Mouse (Mus musculus): ENCODE results near the gene Aifm3. TPM values are rescaled to one million over a fixed set of nuclear protein-coding genes. Genes with fewer than 3 reads are reported as not detected.

Aifm3 gene
- 1.1 and 2.0 TPM in 2 replicates for polyA plus RNA-seq (2015; fragmentation: Nextera tagmentation; extraction: Ambion mirVana)

DNA sequence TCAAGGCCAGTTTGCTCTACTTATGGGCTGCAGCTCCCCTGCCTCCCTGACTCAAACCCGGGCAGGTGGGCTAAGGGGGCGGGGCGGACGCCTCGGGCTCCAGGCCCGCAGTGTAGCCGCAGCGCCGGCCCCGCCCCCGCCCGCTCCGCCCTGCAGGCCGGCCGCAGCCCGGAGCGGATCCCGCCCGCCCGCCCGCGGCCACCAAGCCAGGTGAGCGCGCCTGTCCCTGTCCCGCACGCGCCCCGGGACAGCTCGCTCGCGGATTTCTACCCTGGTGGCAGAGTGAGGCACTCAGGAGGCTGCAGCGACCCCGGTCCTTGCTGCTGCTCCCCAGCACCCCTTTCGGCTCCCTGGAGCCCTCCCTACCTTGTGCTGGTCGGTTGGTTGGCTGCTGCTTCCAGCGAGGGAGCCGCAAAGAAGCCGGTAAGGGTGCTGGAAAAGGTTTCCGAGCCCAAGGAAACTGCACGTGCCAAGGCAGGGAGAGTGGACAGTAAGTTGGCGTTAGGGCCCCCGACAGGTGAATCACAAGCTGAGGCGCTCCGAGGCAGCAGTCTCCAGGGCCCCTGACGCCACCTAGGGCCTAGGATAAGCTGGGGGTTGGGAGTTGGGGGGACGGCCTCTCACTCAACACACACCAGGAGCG is at the start of gene Aifm3:
Gene Aifm3 (plus strand): TSS at position 143 of the 643 bp plus-strand sequence.
- H3K4me3 ChIP-seq: peak within 1 kb of the TSS; percentile 48
- peak within 1 kb of the TSS; percentile 66 for H3K9ac ChIP-seq
- peaks cover 16% of the 10 kb centered on the region for H3K4me1 ChIP-seq
- peak within 1 kb of the TSS; percentile 85 for H3K4me2 ChIP-seq
- WGBS: 1% methylated on average over 47 of the region's 47 CpGs
- H3K36me3 ChIP-seq: peaks cover 30% of the 10 kb centered on the region
- peaks cover 42% of the 10 kb centered on the region for H3K27me3 ChIP-seq
- no peak for ATAC-seq (ENCODE audit: insufficient number of reproducible peaks, insufficient read depth, low FRiP score, low TSS enrichment, low read depth)
- H3K9me3 ChIP-seq: no peaks in the 10 kb centered on the region
- no peak within 1 kb of the TSS for H3K27ac ChIP-seq

DNA sequence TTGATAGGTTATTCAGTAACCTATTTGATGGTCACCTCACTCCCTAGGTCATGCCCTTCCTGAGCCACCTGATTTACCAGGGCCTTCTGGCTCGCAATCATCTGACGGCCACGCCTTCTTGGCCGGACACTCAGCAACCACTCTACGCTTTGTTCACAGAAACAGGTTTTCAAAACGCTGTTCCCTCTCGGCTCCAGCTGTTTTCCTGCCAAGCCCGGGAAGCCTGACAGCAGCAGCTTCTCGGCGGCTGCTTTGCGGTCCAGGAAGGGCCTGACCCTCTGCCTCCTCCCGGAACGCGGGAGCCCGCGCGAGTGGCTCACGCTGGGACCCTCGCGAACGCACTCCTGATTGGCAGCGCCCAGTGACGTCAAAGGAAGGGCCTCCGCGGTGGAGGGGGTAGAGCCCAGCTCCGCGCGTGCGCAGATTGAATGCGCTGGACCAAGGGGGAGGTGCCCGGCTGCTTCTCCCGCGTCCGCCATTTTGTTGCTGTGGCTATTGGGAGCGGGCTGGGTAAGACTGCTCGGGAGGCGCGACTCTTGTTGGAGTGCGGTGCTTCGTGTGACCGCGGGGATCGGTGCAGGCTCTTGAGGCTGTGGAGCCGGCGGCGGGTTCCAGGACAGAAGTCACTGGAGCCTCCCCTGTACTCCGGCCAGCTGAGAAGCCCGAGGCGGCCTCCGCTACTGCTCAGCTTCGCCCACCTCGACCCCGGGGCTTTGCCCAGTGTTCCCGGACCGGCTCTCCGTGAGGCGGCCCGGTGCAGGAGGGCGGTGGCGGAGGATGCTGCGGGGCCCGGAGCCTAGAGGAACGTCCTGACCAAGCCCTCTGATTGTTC is 37.7 kb upstream of the Aifm3 start, which contains the start of gene Crkl:
Gene Crkl (plus strand): TSS at position 447 of the 832 bp plus-strand sequence.
- Histone ChIP-seq H3K27me3 (no peaks in the 10 kb centered on the region), H3K9me3 (no peaks in the 10 kb centered on the region), H3K36me3 (peaks cover 17% of the 10 kb centered on the region), H3K27ac (peak within 1 kb of the TSS; percentile 97), H3K4me1 (peaks cover 24% of the 10 kb centered on the region), H3K4me3 (peak within 1 kb of the TSS; percentile 97), H3K9ac (peak within 1 kb of the TSS; percentile 99), H3K4me2 (peak within 1 kb of the TSS; percentile 91)
- WGBS: under 1% methylated on average over 63 of the region's 63 CpGs
- peak; percentile 96 for ATAC-seq (ENCODE audit: insufficient number of reproducible peaks, insufficient read depth, low FRiP score, low TSS enrichment, low read depth)

DNA sequence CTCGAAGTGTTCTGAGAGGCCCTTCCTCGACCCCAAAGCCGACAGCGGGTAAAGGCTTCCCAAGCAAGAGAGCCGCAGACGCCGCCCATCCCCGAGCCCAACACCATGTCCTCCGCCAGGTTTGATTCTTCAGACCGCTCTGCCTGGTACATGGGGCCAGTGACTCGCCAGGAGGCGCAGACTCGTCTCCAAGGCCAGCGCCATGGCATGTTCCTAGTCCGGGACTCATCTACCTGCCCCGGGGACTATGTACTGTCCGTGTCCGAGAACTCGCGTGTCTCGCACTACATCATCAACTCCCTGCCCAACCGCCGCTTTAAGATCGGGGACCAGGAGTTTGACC is 37.1 kb upstream of the Aifm3 start:
- H3K9me3 ChIP-seq: no peaks in the 10 kb centered on the region
- peaks cover 23% of the 10 kb centered on the region for H3K36me3 ChIP-seq
- WGBS: under 1% methylated on average over 24 of the region's 24 CpGs
- ATAC-seq (ENCODE audit: insufficient number of reproducible peaks, insufficient read depth, low FRiP score, low TSS enrichment, low read depth): no peak; the same call in 1 of the 2 replicates
- H3K9ac ChIP-seq: peak overlapping the region; percentile 99
- peak overlapping the region; percentile 91 for H3K4me2 ChIP-seq
- H3K27me3 ChIP-seq: no peaks in the 10 kb centered on the region
- peaks cover 30% of the 10 kb centered on the region for H3K4me1 ChIP-seq
- H3K27ac ChIP-seq: peak overlapping the region; percentile 97
- H3K4me3 ChIP-seq: peak overlapping the region; percentile 97

DNA sequence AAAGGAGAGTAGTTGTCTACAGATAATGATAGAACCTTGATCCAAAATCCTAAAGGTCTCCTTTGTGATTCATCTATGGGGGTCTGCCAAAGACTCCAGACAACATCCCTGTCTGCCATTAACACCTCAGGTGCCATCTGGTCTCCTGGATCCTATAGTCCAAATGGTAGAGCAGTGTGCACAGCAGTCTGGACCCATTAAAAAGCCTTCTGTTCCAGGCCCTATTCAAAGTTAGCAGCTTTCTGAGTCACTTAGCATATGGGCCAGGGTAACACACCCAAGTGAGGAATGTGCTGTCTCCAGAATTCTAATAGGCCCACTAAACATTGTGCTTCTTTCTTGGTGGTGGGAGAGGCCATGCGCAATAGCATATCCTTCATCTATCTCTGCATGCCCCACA is 32.5 kb upstream of the Aifm3 start:
- no peak overlapping the region for H3K4me3 ChIP-seq
- no peak overlapping the region for H3K27ac ChIP-seq
- ATAC-seq (ENCODE audit: insufficient number of reproducible peaks, insufficient read depth, low FRiP score, low TSS enrichment, low read depth): no peak
- 88% methylated on average over 1 of the region's 1 CpGs for WGBS
- peaks cover 50% of the 10 kb centered on the region for H3K36me3 ChIP-seq
- no peaks in the 10 kb centered on the region for H3K27me3 ChIP-seq
- no peak overlapping the region for H3K9ac ChIP-seq
- H3K4me1 ChIP-seq: peaks cover 26% of the 10 kb centered on the region
- no peak overlapping the region for H3K4me2 ChIP-seq
- no peaks in the 10 kb centered on the region for H3K9me3 ChIP-seq

DNA sequence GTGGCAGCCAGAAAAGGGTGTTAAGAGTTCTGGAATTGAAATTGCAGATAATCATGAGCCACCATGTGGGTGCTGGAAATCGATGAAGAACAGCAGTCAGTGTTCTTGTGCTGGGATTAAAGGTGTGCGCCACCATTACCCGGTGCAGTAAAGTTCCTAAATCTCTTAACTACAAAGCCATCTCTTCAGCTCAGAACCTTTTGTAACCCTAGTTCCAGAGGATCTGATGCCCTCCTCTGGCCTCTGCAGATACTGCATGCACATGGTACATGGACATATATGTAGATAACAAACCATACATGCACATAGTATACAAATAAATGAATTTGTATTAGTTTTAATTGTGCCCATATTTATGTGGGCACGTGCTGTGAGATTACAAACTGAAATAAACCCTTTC is 29.2 kb upstream of the Aifm3 start:
- Histone ChIP-seq H3K4me3 (no peak overlapping the region), H3K4me1 (peaks cover 15% of the 10 kb centered on the region), H3K36me3 (peaks cover 49% of the 10 kb centered on the region), H3K27ac (no peak overlapping the region), H3K9me3 (no peaks in the 10 kb centered on the region), H3K27me3 (no peaks in the 10 kb centered on the region), H3K4me2 (no peak overlapping the region), H3K9ac (no peak overlapping the region)
- no peak for ATAC-seq (ENCODE audit: insufficient number of reproducible peaks, insufficient read depth, low FRiP score, low TSS enrichment, low read depth)
- WGBS: 90% methylated on average over 4 of the region's 4 CpGs

DNA sequence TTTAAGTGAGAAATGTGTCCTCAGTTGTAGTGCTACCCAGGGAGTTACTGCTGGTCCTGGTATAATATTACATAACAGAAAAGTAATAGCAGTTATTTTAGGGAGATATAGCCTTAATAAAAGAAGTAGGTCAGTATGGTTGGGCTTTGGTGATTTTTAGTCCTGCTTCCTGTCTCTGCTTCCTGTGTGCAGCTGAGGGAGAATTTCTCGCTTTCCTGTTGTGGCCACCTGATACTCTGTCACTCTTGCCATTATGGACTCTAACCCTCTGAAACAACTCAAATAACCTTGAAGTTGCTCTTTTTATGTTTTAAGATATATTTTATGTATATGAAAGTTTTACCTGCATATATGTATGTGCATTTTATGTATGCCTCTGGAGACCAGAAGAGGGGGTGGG is 27.8 kb upstream of the Aifm3 start:
- Histone ChIP-seq H3K9ac (no peak overlapping the region), H3K27ac (no peak overlapping the region), H3K36me3 (peaks cover 39% of the 10 kb centered on the region), H3K27me3 (no peaks in the 10 kb centered on the region), H3K4me2 (no peak overlapping the region), H3K9me3 (no peaks in the 10 kb centered on the region), H3K4me3 (no peak overlapping the region), H3K4me1 (peaks cover 7% of the 10 kb centered on the region; the same call in 1 of the 2 replicates)
- WGBS: 89% methylated on average over 1 of the region's 1 CpGs
- no peak for ATAC-seq (ENCODE audit: insufficient number of reproducible peaks, insufficient read depth, low FRiP score, low TSS enrichment, low read depth)

DNA sequence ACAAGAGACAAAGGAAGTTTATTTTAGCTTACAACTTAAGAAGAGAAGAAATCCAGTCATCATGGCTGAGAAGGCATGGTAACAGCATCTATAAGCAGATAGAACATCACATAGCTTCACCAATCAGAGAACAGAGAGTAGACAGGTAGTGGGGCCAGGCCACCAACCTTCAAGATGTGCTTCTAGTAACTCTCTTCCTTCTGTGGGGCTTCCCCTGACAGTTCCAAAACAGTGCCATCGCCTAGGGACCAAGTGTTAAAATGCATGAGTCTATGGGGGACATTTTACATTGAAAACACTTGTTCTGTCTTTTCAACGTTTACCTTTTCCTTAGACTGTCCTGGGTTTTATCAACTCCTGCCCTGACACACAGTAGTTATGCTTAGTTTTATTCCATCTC is 26.2 kb upstream of the Aifm3 start:
- ATAC-seq (ENCODE audit: insufficient number of reproducible peaks, insufficient read depth, low FRiP score, low TSS enrichment, low read depth): no peak
- Histone ChIP-seq H3K9me3 (no peaks in the 10 kb centered on the region), H3K4me3 (no peak overlapping the region), H3K4me2 (no peak overlapping the region), H3K27me3 (no peaks in the 10 kb centered on the region), H3K27ac (no peak overlapping the region), H3K4me1 (no peaks in the 10 kb centered on the region), H3K36me3 (peaks cover 26% of the 10 kb centered on the region), H3K9ac (no peak overlapping the region)
- 92% methylated on average over 2 of the region's 2 CpGs for WGBS

DNA sequence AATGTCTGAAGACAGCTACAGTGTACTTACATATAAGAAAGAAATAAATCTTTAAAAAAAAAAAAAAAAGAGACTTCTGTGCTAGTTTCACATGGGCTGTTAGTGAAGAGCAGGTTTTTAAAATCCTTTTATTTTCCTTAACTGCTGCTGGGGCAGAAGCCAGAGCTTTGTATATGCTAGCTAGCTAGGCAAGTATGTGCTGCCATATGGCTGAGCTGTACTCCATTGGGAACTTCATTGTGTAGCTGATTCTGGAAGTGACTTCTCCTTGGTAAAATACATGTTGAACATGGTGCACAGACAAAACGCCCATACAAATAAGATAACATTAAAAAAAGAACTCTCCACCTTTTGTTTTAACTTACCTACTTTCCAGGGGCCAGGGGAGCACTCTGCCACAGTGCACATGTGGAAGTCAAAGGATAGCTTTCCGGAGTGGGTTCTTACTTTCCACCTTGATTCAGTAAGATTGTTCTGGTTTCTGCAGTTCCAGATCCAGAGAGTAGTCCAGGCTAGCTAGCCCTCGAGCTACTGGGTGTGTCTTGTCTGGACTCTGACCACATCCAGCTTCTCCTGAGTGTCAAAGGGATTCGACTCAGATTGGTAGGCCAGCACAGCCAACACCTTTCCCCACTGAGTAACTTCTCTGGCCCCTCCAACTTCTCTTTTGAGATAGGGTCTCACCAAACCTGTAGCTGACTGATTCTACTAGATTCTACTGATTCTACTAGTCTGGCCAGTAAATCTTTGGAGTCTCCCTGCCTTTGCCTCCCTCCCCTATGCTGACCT is 22.3 kb upstream of the Aifm3 start:
- H3K27ac ChIP-seq: no peak overlapping the region
- no peaks in the 10 kb centered on the region for H3K4me1 ChIP-seq
- no peak overlapping the region for H3K9ac ChIP-seq
- no peaks in the 10 kb centered on the region for H3K27me3 ChIP-seq
- no peaks in the 10 kb centered on the region for H3K9me3 ChIP-seq
- H3K36me3 ChIP-seq: peaks cover 33% of the 10 kb centered on the region
- WGBS: 84% methylated on average over 4 of the region's 4 CpGs
- no peak overlapping the region for H3K4me2 ChIP-seq
- ATAC-seq (ENCODE audit: insufficient number of reproducible peaks, insufficient read depth, low FRiP score, low TSS enrichment, low read depth): no peak
- no peak overlapping the region for H3K4me3 ChIP-seq

DNA sequence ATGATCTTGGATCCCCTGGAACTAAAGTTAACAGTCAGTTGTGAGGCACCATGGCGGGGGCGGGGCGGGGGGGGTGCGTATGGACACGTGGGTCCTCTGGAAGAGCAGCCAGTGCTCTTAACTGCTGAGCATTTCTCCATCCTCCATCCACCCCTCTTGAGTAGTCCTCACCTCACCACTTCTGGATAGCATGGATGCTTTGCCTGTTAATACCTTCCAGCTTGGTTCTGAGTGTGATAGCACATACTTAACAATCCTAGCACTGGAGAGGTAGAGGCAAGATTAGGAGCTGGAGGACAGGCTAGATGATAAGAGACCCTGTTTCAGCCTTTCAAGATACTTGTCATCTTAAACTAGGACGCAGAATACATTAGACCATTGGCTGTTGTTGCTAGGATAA is 16.9 kb upstream of the Aifm3 start:
- 87% methylated on average over 6 of the region's 6 CpGs for WGBS
- H3K27me3 ChIP-seq: no peaks in the 10 kb centered on the region
- H3K4me3 ChIP-seq: no peak overlapping the region
- no peaks in the 10 kb centered on the region for H3K9me3 ChIP-seq
- no peak overlapping the region for H3K27ac ChIP-seq
- H3K36me3 ChIP-seq: peaks cover 53% of the 10 kb centered on the region
- no peak for ATAC-seq (ENCODE audit: insufficient number of reproducible peaks, insufficient read depth, low FRiP score, low TSS enrichment, low read depth)
- H3K9ac ChIP-seq: no peak overlapping the region
- peaks cover 4% of the 10 kb centered on the region; the same call in 1 of the 2 replicates for H3K4me1 ChIP-seq
- no peak overlapping the region for H3K4me2 ChIP-seq

DNA sequence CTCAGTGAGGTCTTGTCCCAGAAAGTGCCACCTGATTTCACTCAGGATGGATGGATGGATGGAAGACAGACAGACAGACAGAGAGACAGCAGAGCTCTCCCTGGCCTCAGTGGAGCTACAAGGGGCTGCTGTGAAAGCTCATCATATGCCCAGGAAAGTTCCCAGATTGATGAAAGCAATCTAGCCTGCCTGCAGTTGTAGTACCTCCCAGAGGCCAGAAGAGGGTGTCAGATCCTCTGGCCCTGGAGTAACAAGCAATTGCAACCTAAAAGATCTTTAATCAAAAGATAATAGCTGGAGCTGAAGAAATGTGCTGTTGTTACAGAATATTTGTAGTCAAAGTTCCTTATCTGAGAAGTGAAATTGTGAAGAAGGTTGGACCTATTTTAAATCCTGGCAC is 15.3 kb upstream of the Aifm3 start:
- Histone ChIP-seq H3K27ac (no peak overlapping the region), H3K36me3 (peaks cover 55% of the 10 kb centered on the region), H3K9ac (no peak overlapping the region)

DNA sequence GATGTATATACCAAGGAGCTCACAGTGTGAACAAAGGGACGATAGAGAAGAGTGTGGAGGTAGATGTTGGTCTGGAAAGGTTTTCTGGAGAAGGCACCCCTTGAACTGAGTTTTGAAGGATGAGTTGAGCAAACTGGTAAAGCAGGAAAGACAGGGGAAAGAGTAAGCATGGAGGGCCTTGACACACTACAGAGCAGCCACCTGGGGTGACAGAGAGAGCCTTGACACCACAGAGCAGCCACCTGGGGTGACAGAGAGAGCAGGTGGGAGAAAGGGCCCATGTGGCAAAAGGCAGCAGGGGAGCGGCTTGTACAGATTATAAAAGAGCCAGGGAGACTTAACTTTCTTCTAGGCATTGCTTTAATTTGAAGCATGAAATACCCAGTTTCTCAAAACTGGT is 14.7 kb upstream of the Aifm3 start:
- Histone ChIP-seq H3K9me3 (no peaks in the 10 kb centered on the region), H3K36me3 (peaks cover 54% of the 10 kb centered on the region), H3K9ac (no peak overlapping the region), H3K27ac (no peak overlapping the region), H3K4me3 (no peak overlapping the region), H3K4me1 (peaks cover 4% of the 10 kb centered on the region; the same call in 1 of the 2 replicates), H3K4me2 (no peak overlapping the region), H3K27me3 (no peaks in the 10 kb centered on the region)
- ATAC-seq (ENCODE audit: insufficient number of reproducible peaks, insufficient read depth, low FRiP score, low TSS enrichment, low read depth): no peak
- 82% methylated on average over 2 of the region's 2 CpGs for WGBS

More for the DNA sequence above, 15.3 kb upstream of the Aifm3 start:
- Histone ChIP-seq H3K4me3 (no peak overlapping the region), H3K27me3 (no peaks in the 10 kb centered on the region), H3K4me1 (peaks cover 4% of the 10 kb centered on the region; the same call in 1 of the 2 replicates), H3K9me3 (no peaks in the 10 kb centered on the region), H3K4me2 (no peak overlapping the region)
- no peak for ATAC-seq (ENCODE audit: insufficient number of reproducible peaks, insufficient read depth, low FRiP score, low TSS enrichment, low read depth)
